Mouse (Mus musculus) midbrain, embryonic 11.5 days (tissue): ENCODE results near the gene Gnpnat1. TPM values are rescaled to one million over a fixed set of nuclear protein-coding genes. Genes with fewer than 3 reads are reported as not detected.

ENCODE experiments used
- ATAC-seq: fragments of 200-750 bp; cut with Nextera tagmentation; 2 replicates; pipeline ENCODE4 v1.8.0; 2017; ENCODE audit warnings: moderate TSS enrichment, moderate library complexity; ENCODE audit not compliant: low FRiP score
- DNase-seq: peaks from one replicate; pipeline ENCODE4 v3.0.0; 2015; ENCODE audit warnings: low spot score; ENCODE audit errors: missing footprints
- H3K27ac ChIP-seq: fragments of 300-500 bp; sonication (generic); 2 replicates; pipeline ENCODE4 v1.5.1; 2014; ENCODE audit warnings: low read depth, low read length
- H3K27me3 ChIP-seq: fragments of 300-500 bp; sonication (generic); 2 replicates; pipeline ENCODE4 v1.6.1; 2014; ENCODE audit warnings: mild to moderate bottlenecking, low read length, moderate library complexity, mixed read lengths; ENCODE audit not compliant: control insufficient read depth, insufficient read depth
- H3K36me3 ChIP-seq: fragments of 300-500 bp; sonication (generic); 2 replicates; pipeline ENCODE4 v1.6.1; 2014; ENCODE audit warnings: mild to moderate bottlenecking, low read length, moderate library complexity, mixed read lengths; ENCODE audit not compliant: control insufficient read depth, insufficient read depth
- H3K4me1 ChIP-seq: fragments of 300-500 bp; sonication (generic); 2 replicates; pipeline ENCODE4 v1.6.1; 2014; ENCODE audit warnings: low read length; ENCODE audit not compliant: control insufficient read depth, insufficient read depth
- H3K4me2 ChIP-seq: fragments of 300-500 bp; sonication (generic); 2 replicates; pipeline ENCODE4 v1.6.1; 2014; ENCODE audit warnings: mild to moderate bottlenecking, moderate library complexity
- H3K4me3 ChIP-seq: fragments of 300-500 bp; sonication (generic); 2 replicates; pipeline ENCODE4 v1.5.1; 2014; ENCODE audit warnings: low read depth, low read length
- H3K9ac ChIP-seq: fragments of 300-500 bp; sonication (generic); 2 replicates; pipeline ENCODE4 v1.6.1; 2014; ENCODE audit warnings: low read length
- H3K9me3 ChIP-seq: fragments of 300-500 bp; sonication (generic); 2 replicates; pipeline ENCODE4 v1.6.1; 2016; ENCODE audit warnings: low read length; ENCODE audit not compliant: control insufficient read depth
- WGBS: fragments of 180-500 bp; shearing (Covaris S2); extraction: QIAGEN DNeasy Blood & Tissue Kit; methylation state at CpG from one replicate; pipeline ENCODE4 v1.1.7; 2014; 5-methylcytosine and 5-hydroxymethylcytosine counted together
- microRNA-seq: library from miRNA; unstranded; fragments of <30 nt; microRNA quantifications from one replicate; pipeline ENCODE4, GENCODE M21; 2017
- polyA plus RNA-seq: library from polyadenylated mRNA; unstranded; fragments of >200 nt; fragmentation: Nextera tagmentation; extraction: Ambion mirVana; gene quantifications from 2 replicates; pipeline ENCODE4 v1.2.1, GENCODE M21; 2014

The Gnpnat1 gene
- polyA plus RNA-seq, 1 experiment from 2014 or later = 42.7 TPM

- DNase-seq = no peak
- Histone ChIP-seq H3K4me3 (no peak overlapping the region), H3K4me2 (no peak overlapping the region), H3K9ac (no peak overlapping the region), H3K9me3 (no peaks in the 10 kb centered on the region), H3K4me1 (peaks cover 4% of the 10 kb centered on the region), H3K27me3 (no peaks in the 10 kb centered on the region), H3K27ac (no peak overlapping the region), H3K36me3 (peaks cover 3% of the 10 kb centered on the region; the same call in 1 of the 2 replicates)
- WGBS = 90% methylated on average over 4 of the region's 4 CpGs
- no peak for ATAC-seq
Measured at GRCm38 (mm10) chr14:45328072-45328713, 76.5 kb downstream of the Gnpnat1 start.

Small RNA genes within 50 kb of the gene (microRNA-seq; reads per million reads assigned to microRNA genes)
- not detected for gene Gm25353

Other genes starting within 250 kb of the Gnpnat1 start
- 7.6 and 7.8 TPM in 2 replicates for gene Gpr137c, start 185.2 kb downstream of the Gnpnat1 start, polyA plus RNA-seq
- gene Txndc16, start 184.6 kb downstream of the Gnpnat1 start, polyA plus RNA-seq = 23.5 and 24.6 TPM in 2 replicates
- gene Ero1l, start 86.1 kb downstream of the Gnpnat1 start, polyA plus RNA-seq = 33.8 and 40.9 TPM in 2 replicates
- 258 and 276 TPM in 2 replicates for gene Psmc6, start 75.1 kb downstream of the Gnpnat1 start, polyA plus RNA-seq
- gene Styx, start 53.8 kb downstream of the Gnpnat1 start, polyA plus RNA-seq = 31.5 and 34.8 TPM in 2 replicates
- gene Fermt2, start 125.2 kb upstream of the Gnpnat1 start, polyA plus RNA-seq = 65.8 and 69.1 TPM in 2 replicates